Mouse (Mus musculus) hindbrain, postnatal 0 days (tissue): ENCODE data around the gene F10. TPM values are rescaled to one million over a fixed set of nuclear protein-coding genes. Genes with fewer than 3 reads are reported as not detected.
"Not testable (repeated sequence)": the region's sequence is repeated elsewhere in the genome, so short reads cannot be mapped to it uniquely, and the experiment has no call there.

ENCODE experiments used
- ATAC-seq: fragments of 200-750 bp; cut with Nextera tagmentation; 2 replicates; pipeline ENCODE4 v1.8.0; 2017; ENCODE audit warnings: mild to moderate bottlenecking, moderate TSS enrichment, moderate library complexity
- DNase-seq: peaks from one replicate; pipeline ENCODE4 v3.0.0-alpha.2; 2015; ENCODE audit warnings: low spot score
- H3K27ac ChIP-seq: fragments of 300-500 bp; sonication (generic); 2 replicates; pipeline ENCODE4 v1.5.1; 2014; ENCODE audit warnings: mild to moderate bottlenecking
- H3K27me3 ChIP-seq: fragments of 300-500 bp; sonication (generic); 2 replicates; pipeline ENCODE4 v1.6.1; 2014; ENCODE audit warnings: low read length, mixed read lengths; ENCODE audit not compliant: insufficient read depth
- H3K36me3 ChIP-seq: fragments of 300-500 bp; sonication (generic); 2 replicates; pipeline ENCODE4 v1.6.1; 2014; ENCODE audit warnings: low read length, mixed read lengths; ENCODE audit not compliant: insufficient read depth
- H3K4me1 ChIP-seq: fragments of 300-500 bp; sonication (generic); 2 replicates; pipeline ENCODE4 v1.6.1; 2014; ENCODE audit warnings: antibody characterized with exemption, low read length, mixed read lengths; ENCODE audit not compliant: insufficient read depth
- H3K4me2 ChIP-seq: fragments of 300-500 bp; sonication (generic); 2 replicates; pipeline ENCODE4 v1.6.1; 2014; ENCODE audit warnings: low read depth, mild to moderate bottlenecking, low read length, moderate library complexity, mixed read lengths
- H3K4me3 ChIP-seq: fragments of 300-500 bp; sonication (generic); 2 replicates; pipeline ENCODE4 v1.5.1; 2014; ENCODE audit warnings: low read length
- H3K9ac ChIP-seq: fragments of 300-500 bp; sonication (generic); replicated peaks from 2 replicates; pipeline ENCODE4 v1.6.1; 2014; ENCODE audit warnings: mild to moderate bottlenecking, low read length, moderate library complexity, mixed read lengths
- H3K9me3 ChIP-seq: fragments of 300-500 bp; sonication (generic); 2 replicates; pipeline ENCODE4 v1.6.1; 2016; ENCODE audit warnings: low read length, mixed read lengths
- CTCF ChIP-seq: IDR thresholded peaks from 2 replicates; pipeline ENCODE4 v1.5.1; 2016; ENCODE audit warnings: antibody characterized with exemption, control low read depth, low read depth
- WGBS: fragments of 180-500 bp; shearing (Covaris S2); extraction: QIAGEN DNeasy Blood & Tissue Kit; methylation state at CpG from one replicate; pipeline ENCODE4 v1.1.7; 2014; 5-methylcytosine and 5-hydroxymethylcytosine counted together
- polyA plus RNA-seq: library from polyadenylated mRNA; unstranded; fragments of >200 nt; fragmentation: Nextera tagmentation; extraction: Ambion mirVana; gene quantifications from 2 replicates; pipeline ENCODE4 v1.2.1, GENCODE M21; 2015
- total RNA-seq: library from RNA; depleted of rRNA; stranded (reverse); fragments of >200 nt; gene quantifications from 2 replicates; pipeline ENCODE4 v1.2.3, GENCODE M21; 2014

Gene F10
- total and polyA plus RNA-seq, 2 experiments from 2014 or later: 0.05 to 0.34 TPM

GRCm38 (mm10) chr8:13050550-13050949, 13.4 kb downstream of the F10 start:
- Histone ChIP-seq H3K36me3 (no peaks in the 10 kb centered on the region), H3K27me3 (no peaks in the 10 kb centered on the region), H3K9me3 (no peaks in the 10 kb centered on the region), H3K4me3 (no peak overlapping the region), H3K27ac (no peak overlapping the region), H3K9ac (no peak overlapping the region), H3K4me1 (no peaks in the 10 kb centered on the region), H3K4me2 (no peak overlapping the region)
- DNase-seq: no peak
- WGBS: 69% methylated on average over 10 of the region's 10 CpGs
- no peak for TF ChIP-seq CTCF
- ATAC-seq: no peak

GRCm38 (mm10) chr8:13057351-13057750, 20.2 kb downstream of the F10 start:
- WGBS: 92% methylated on average over 4 of the region's 4 CpGs
- no peaks in the 10 kb centered on the region for H3K9me3 ChIP-seq
- no peak for TF ChIP-seq CTCF

GRCm38 (mm10) chr8:13060441-13061150, 23.5 kb downstream of the F10 start, which contains the start of gene Proz:
Gene Proz (plus strand): TSS chr8:13060914.
- Histone ChIP-seq H3K36me3 (no peaks in the 10 kb centered on the region), H3K9me3 (no peaks in the 10 kb centered on the region), H3K4me3 (no peak within 1 kb of the TSS), H3K4me1 (no peaks in the 10 kb centered on the region), H3K27ac (no peak within 1 kb of the TSS), H3K4me2 (no peak within 1 kb of the TSS), H3K27me3 (no peaks in the 10 kb centered on the region), H3K9ac (no peak within 1 kb of the TSS)
- WGBS: 79% methylated on average over 17 of the region's 17 CpGs
- ATAC-seq: no peak
- TF ChIP-seq CTCF: no peak
- DNase-seq: no peak

More at GRCm38 (mm10) chr8:13057351-13057750, 20.2 kb downstream of the F10 start:
- Histone ChIP-seq H3K27me3 (no peaks in the 10 kb centered on the region), H3K4me3 (no peak overlapping the region), H3K4me1 (no peaks in the 10 kb centered on the region), H3K27ac (no peak overlapping the region), H3K4me2 (no peak overlapping the region), H3K36me3 (no peaks in the 10 kb centered on the region), H3K9ac (no peak overlapping the region)
- ATAC-seq: no peak
- DNase-seq: no peak

DNA sequence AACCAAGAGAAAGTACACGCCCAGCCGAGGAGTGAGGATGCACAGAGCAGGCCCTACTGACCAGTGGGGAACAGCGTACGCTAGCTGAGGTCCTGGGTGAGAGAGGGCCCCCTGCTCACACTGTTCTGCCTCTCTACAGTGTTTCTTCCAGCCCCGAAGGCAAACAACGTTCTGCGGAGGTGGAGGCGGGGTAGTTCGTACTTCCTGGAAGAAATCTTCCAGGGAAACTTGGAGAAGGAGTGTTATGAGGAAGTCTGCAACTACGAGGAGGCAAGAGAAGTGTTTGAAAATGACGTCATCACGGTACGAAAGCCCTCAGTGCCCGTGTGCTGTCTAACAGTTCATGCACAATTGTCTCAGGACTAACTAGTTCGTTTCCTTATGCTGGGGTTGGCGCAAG, 26.0 kb downstream of the F10 start:
- H3K4me1 ChIP-seq: no peaks in the 10 kb centered on the region
- no peaks in the 10 kb centered on the region for H3K9me3 ChIP-seq
- no peak for TF ChIP-seq CTCF
- WGBS: 81% methylated on average over 16 of the region's 16 CpGs
- no peak overlapping the region for H3K4me3 ChIP-seq
- ATAC-seq (no peak), DNase-seq (no peak)
- no peak overlapping the region for H3K27ac ChIP-seq
- no peaks in the 10 kb centered on the region for H3K27me3 ChIP-seq
- H3K9ac ChIP-seq: no peak overlapping the region
- no peak overlapping the region for H3K4me2 ChIP-seq
- H3K36me3 ChIP-seq: no peaks in the 10 kb centered on the region

DNA sequence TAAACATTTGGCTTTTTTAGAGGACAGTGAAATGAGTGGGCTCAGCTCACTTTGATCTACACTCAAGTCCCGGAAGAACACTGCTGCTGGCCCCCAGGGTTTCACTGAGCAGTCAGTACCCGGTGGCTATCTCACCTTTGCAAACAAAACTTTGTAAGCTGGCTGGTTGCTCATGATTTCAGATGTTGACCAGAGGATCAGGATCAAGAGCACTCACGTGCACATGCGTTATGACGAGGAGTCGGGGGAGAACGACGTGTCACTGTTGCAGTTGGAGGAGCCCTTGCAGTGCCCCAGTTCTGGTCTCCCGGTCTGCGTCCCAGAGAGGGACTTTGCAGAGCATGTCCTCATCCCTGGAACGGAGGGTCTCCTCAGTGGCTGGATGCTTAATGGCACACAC, 36.1 kb downstream of the F10 start:
- WGBS: 95% methylated on average over 11 of the region's 11 CpGs

DNA sequence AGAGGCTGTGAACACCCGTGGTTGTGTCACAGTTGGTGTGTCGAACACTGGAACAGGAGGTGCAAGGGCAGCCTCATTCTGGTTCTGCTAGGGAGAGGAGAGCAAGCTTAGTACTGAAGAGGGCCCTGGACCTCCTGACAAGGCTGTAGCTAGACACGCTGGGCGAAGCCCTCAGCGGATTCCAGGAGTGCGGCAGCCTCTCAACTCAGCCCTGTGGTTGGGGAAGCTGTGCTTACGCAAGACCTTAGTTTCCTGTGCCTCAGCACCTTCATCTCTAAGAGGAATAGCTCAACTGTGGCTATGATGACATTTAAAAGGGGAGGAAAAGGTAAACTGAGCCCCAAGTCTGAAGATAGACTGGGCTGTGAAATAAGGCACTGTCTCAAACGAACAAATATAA, 37.9 kb downstream of the F10 start:
- Histone ChIP-seq H3K4me1 (no peaks in the 10 kb centered on the region), H3K4me2 (no peak overlapping the region), H3K27me3 (no peaks in the 10 kb centered on the region), H3K9me3 (no peaks in the 10 kb centered on the region), H3K36me3 (peaks cover 59% of the 10 kb centered on the region), H3K27ac (no peak overlapping the region), H3K9ac (no peak overlapping the region), H3K4me3 (no peak overlapping the region)
- no peak for TF ChIP-seq CTCF
- ATAC-seq (no peak), DNase-seq (no peak)
- WGBS: 91% methylated on average over 8 of the region's 8 CpGs

More for the DNA sequence above, 36.1 kb downstream of the F10 start:
- no peak overlapping the region for H3K4me3 ChIP-seq
- no peak overlapping the region for H3K9ac ChIP-seq
- ATAC-seq: no peak
- no peaks in the 10 kb centered on the region for H3K4me1 ChIP-seq
- TF ChIP-seq CTCF: no peak
- H3K4me2 ChIP-seq: no peak overlapping the region
- no peak for DNase-seq
- H3K27ac ChIP-seq: no peak overlapping the region
- peaks cover 41% of the 10 kb centered on the region for H3K36me3 ChIP-seq
- H3K9me3 ChIP-seq: no peaks in the 10 kb centered on the region
- H3K27me3 ChIP-seq: no peaks in the 10 kb centered on the region

DNA sequence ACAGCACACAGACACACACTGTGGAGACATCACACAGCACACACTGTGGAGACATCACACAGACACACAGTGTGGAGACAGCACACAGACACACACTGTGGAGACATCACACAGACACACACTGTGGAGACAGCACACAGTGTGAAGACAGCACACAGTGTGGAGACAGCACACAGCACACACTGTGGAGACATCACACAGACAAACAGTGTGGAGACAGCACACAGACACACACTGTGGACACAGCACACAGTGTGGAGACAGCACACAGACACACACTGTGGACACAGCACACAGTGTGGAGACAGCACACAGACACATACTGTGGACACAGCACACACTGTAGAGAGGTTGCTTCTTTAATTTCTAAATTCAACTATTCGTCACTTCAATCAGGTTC, 38.5 kb downstream of the F10 start:
- ATAC-seq, H3K9me3 ChIP-seq, H3K4me1 ChIP-seq, H3K27ac ChIP-seq, H3K4me2 ChIP-seq, H3K27me3 ChIP-seq, H3K9ac ChIP-seq, DNase-seq, H3K4me3 ChIP-seq: not testable (repeated sequence)
- 90% methylated on average over 1 of the region's 1 CpGs for WGBS
- peaks cover 65% of the 10 kb centered on the region for H3K36me3 ChIP-seq
